Mouse (Mus musculus) lung, postnatal 25 days (tissue): ENCODE measurements around the gene Nudt19.
"Not testable (repeated sequence)": the region's sequence is repeated elsewhere in the genome, so short reads cannot be mapped to it uniquely, and the experiment has no call there.

Source experiments
- DNase-seq: peaks from one replicate; pipeline ENCODE4 v3.0.0; 2022; ENCODE audit warnings: low spot score

The Nudt19 gene

GRCm38 (mm10) chr7:35564872-35565271 lies 8.8 kb upstream of the Nudt19 start:
- not testable (repeated sequence) for DNase-seq

GRCm38 (mm10) chr7:35564067-35564865 lies 8.2 kb upstream of the Nudt19 start:
- DNase-seq, result no peak

- no peak for DNase-seq
These were observed 7.0 kb upstream of the Nudt19 start for GRCm38 (mm10) chr7:35563071-35563470.

- no peak for DNase-seq
These were observed 3.7 kb upstream of the Nudt19 start for GRCm38 (mm10) chr7:35559838-35560237.

- no peak for DNase-seq
These were observed 2.6 kb upstream of the Nudt19 start for GRCm38 (mm10) chr7:35558681-35559080.

GRCm38 (mm10) chr7:35557577-35557976 lies 1.5 kb upstream of the Nudt19 start:
- DNase-seq, result peak; percentile 10

GRCm38 (mm10) chr7:35556905-35557304 lies 801 bp upstream of the Nudt19 start:
- no peak for DNase-seq

GRCm38 (mm10) chr7:35555224-35556204 lies 590 bp downstream of the Nudt19 start:
- peak; percentile 83 for DNase-seq

GRCm38 (mm10) chr7:35554605-35555175 lies 1.4 kb downstream of the Nudt19 start:
- DNase-seq, result no peak

- DNase-seq, result peak; percentile 23
These were observed 2.1 kb downstream of the Nudt19 start for GRCm38 (mm10) chr7:35553751-35554604.

- DNase-seq, result peak; percentile 61
These were observed 10.2 kb downstream of the Nudt19 start for GRCm38 (mm10) chr7:35545881-35546280.

- DNase-seq, result no peak
These were observed 18.5 kb downstream of the Nudt19 start, which contains the start of gene Tdrd12 for GRCm38 (mm10) chr7:35537562-35537961. Tdrd12 (minus strand) TSS chr7:35537745.

- no peak for DNase-seq
These were observed 20.2 kb downstream of the Nudt19 start for GRCm38 (mm10) chr7:35535750-35536512.

GRCm38 (mm10) chr7:35530544-35530943 lies 25.6 kb downstream of the Nudt19 start:
- DNase-seq, result not testable (repeated sequence)

- DNase-seq, result no peak
These were observed 26.1 kb downstream of the Nudt19 start for GRCm38 (mm10) chr7:35530026-35530425.

- no peak for DNase-seq
These were observed 29.3 kb downstream of the Nudt19 start for GRCm38 (mm10) chr7:35526795-35527194.

GRCm38 (mm10) chr7:35501995-35502394 lies 54.1 kb downstream of the Nudt19 start:
- DNase-seq, result no peak

- no peak for DNase-seq
These were observed 58.6 kb downstream of the Nudt19 start for GRCm38 (mm10) chr7:35497516-35497915.
